Mouse (Mus musculus) C2C12 (cell line): ENCODE measurements around the gene Fto.

Experiments
- CTCF ChIP-seq: IDR thresholded peaks from one replicate; pipeline ENCODE4 v1.5.1; 2011; ENCODE audit not compliant: control insufficient read depth, insufficient read depth, insufficient read length
- FOSL1 ChIP-seq: IDR thresholded peaks from one replicate; pipeline ENCODE4 v1.8.0; 2011; ENCODE audit warnings: mild to moderate bottlenecking, low read length; ENCODE audit not compliant: poor library complexity, insufficient read depth, severe bottlenecking
- MAX ChIP-seq: IDR thresholded peaks from one replicate; pipeline ENCODE4 v1.6.1; 2011; ENCODE audit warnings: mild to moderate bottlenecking, control low read depth
- MYOG ChIP-seq: IDR thresholded peaks from one replicate; pipeline ENCODE4 v1.6.1; 2011; ENCODE audit not compliant: control insufficient read depth, insufficient read length; ENCODE audit errors: extremely low read depth
- USF1 ChIP-seq: IDR thresholded peaks from one replicate; pipeline ENCODE4 v1.6.1; 2011; ENCODE audit warnings: low read depth, mild to moderate bottlenecking, control low read depth, moderate library complexity

DNA sequence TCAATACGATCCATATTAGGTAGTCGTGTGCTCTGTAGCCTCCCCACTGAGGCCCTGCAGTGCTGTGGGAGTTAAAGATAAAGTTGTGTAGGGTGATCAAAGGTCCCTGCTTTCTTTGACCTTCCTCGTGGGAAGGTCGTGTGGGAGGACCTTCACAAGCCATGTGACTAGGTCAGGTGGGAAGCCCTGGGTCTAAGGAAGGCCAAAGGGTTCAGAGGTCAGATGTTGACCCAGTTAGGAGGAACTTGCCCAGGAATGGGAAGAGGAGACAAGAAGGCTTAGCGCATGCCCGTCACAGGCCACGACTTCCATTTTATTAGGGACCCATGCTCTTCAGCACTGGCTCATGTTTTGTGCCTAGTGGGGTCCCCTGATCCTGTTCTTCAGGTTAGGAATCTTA, 91.0 kb downstream of the Fto start:
- no peak for TF ChIP-seq CTCF
- TF ChIP-seq MAX = no peak
- no peak for TF ChIP-seq MYOG
- TF ChIP-seq USF1 = no peak
- no peak for TF ChIP-seq FOSL1
